Mouse (Mus musculus): ENCODE results near the gene Cd164. TPM values are rescaled to one million over a fixed set of nuclear protein-coding genes. Genes with fewer than 3 reads are reported as not detected.

The Cd164 gene
- polyA plus RNA-seq, 1 experiment from 2014 or later: 138 TPM

- 56% methylated on average over 4 of the region's 4 CpGs for WGBS
- Histone ChIP-seq H3K4me2 (ENCODE audit: low read depth, low read length, severe bottlenecking) (no peak overlapping the region), H3K4me1 (replicated peaks; ENCODE audit: control insufficient read depth, insufficient read depth, low read length) (no peaks in the 10 kb centered on the region)
These were observed 18.2 kb downstream of the Cd164 start for GRCm38 (mm10) chr10:41537226-41537982.

GRCm38 (mm10) chr10:41537983-41538330 is 18.7 kb downstream of the Cd164 start:
- peaks cover 5% of the 10 kb centered on the region for H3K36me3 ChIP-seq (ENCODE audit: control insufficient read depth, insufficient read depth, low read length)
- WGBS: 95% methylated on average over 3 of the region's 3 CpGs
- no peak for DNase-seq (ENCODE audit: low spot score)
- no peak overlapping the region for H3K9ac ChIP-seq (ENCODE audit: low read length)
- ATAC-seq (replicated peaks; ENCODE audit: low FRiP score): no peak
- no peak overlapping the region for H3K4me3 ChIP-seq (ENCODE audit: low read depth, low read length)
- no peaks in the 10 kb centered on the region for H3K27me3 ChIP-seq (ENCODE audit: control insufficient read depth, insufficient read depth, low read length)
- no peaks in the 10 kb centered on the region for H3K9me3 ChIP-seq (ENCODE audit: control insufficient read depth, low read length)
- H3K4me1 ChIP-seq (replicated peaks; ENCODE audit: control insufficient read depth, insufficient read depth, low read length): no peaks in the 10 kb centered on the region
- no peak overlapping the region for H3K27ac ChIP-seq (ENCODE audit: low read depth, low read length)
- no peak overlapping the region for H3K4me2 ChIP-seq (ENCODE audit: low read depth, low read length, severe bottlenecking)

More at GRCm38 (mm10) chr10:41537226-41537982, 18.2 kb downstream of the Cd164 start:
- Histone ChIP-seq H3K9ac (ENCODE audit: low read length) (no peak overlapping the region), H3K9me3 (ENCODE audit: control insufficient read depth, low read length) (no peaks in the 10 kb centered on the region), H3K36me3 (ENCODE audit: control insufficient read depth, insufficient read depth, low read length) (peaks cover 5% of the 10 kb centered on the region), H3K27ac (ENCODE audit: low read depth, low read length) (no peak overlapping the region), H3K4me3 (ENCODE audit: low read depth, low read length) (no peak overlapping the region), H3K27me3 (ENCODE audit: control insufficient read depth, insufficient read depth, low read length) (no peaks in the 10 kb centered on the region)
- ATAC-seq (replicated peaks; ENCODE audit: low FRiP score): no peak
- DNase-seq (ENCODE audit: low spot score): no peak

GRCm38 (mm10) chr10:41538986-41539385 is 19.8 kb downstream of the Cd164 start:
- Histone ChIP-seq H3K27ac (ENCODE audit: low read depth, low read length) (no peak overlapping the region), H3K9ac (ENCODE audit: low read length) (no peak overlapping the region), H3K27me3 (ENCODE audit: control insufficient read depth, insufficient read depth, low read length) (no peaks in the 10 kb centered on the region), H3K4me1 (replicated peaks; ENCODE audit: control insufficient read depth, insufficient read depth, low read length) (no peaks in the 10 kb centered on the region), H3K4me3 (ENCODE audit: low read depth, low read length) (no peak overlapping the region), H3K4me2 (ENCODE audit: low read depth, low read length, severe bottlenecking) (no peak overlapping the region), H3K9me3 (ENCODE audit: control insufficient read depth, low read length) (no peaks in the 10 kb centered on the region), H3K36me3 (ENCODE audit: control insufficient read depth, insufficient read depth, low read length) (peaks cover 5% of the 10 kb centered on the region)
- WGBS: 86% methylated on average over 4 of the region's 4 CpGs
- no peak for ATAC-seq (replicated peaks; ENCODE audit: low FRiP score)
- no peak for DNase-seq (ENCODE audit: low spot score)

GRCm38 (mm10) chr10:41542057-41542456 is 22.8 kb downstream of the Cd164 start:
- Histone ChIP-seq H3K9me3 (ENCODE audit: control insufficient read depth, low read length) (no peaks in the 10 kb centered on the region), H3K36me3 (ENCODE audit: control insufficient read depth, insufficient read depth, low read length) (no peaks in the 10 kb centered on the region; the same call in 1 of the 2 replicates), H3K4me1 (replicated peaks; ENCODE audit: control insufficient read depth, insufficient read depth, low read length) (peaks cover 4% of the 10 kb centered on the region; the same call in 1 of the 2 replicates), H3K9ac (ENCODE audit: low read length) (no peak overlapping the region), H3K4me3 (ENCODE audit: low read depth, low read length) (no peak overlapping the region), H3K27ac (ENCODE audit: low read depth, low read length) (no peak overlapping the region), H3K4me2 (ENCODE audit: low read depth, low read length, severe bottlenecking) (no peak overlapping the region), H3K27me3 (ENCODE audit: control insufficient read depth, insufficient read depth, low read length) (no peaks in the 10 kb centered on the region)
- ATAC-seq (replicated peaks; ENCODE audit: low FRiP score): no peak
- DNase-seq (ENCODE audit: low spot score): no peak
- WGBS: 97% methylated on average over 6 of the region's 6 CpGs

- Histone ChIP-seq H3K4me1 (replicated peaks; ENCODE audit: control insufficient read depth, insufficient read depth, low read length) (peaks cover 4% of the 10 kb centered on the region; the same call in 1 of the 2 replicates), H3K9ac (ENCODE audit: low read length) (no peak overlapping the region), H3K36me3 (ENCODE audit: control insufficient read depth, insufficient read depth, low read length) (no peaks in the 10 kb centered on the region), H3K4me2 (ENCODE audit: low read depth, low read length, severe bottlenecking) (no peak overlapping the region), H3K27me3 (ENCODE audit: control insufficient read depth, insufficient read depth, low read length) (no peaks in the 10 kb centered on the region), H3K9me3 (ENCODE audit: control insufficient read depth, low read length) (no peaks in the 10 kb centered on the region), H3K27ac (ENCODE audit: low read depth, low read length) (no peak overlapping the region), H3K4me3 (ENCODE audit: low read depth, low read length) (no peak overlapping the region)
- ATAC-seq (replicated peaks; ENCODE audit: low FRiP score) (no peak), DNase-seq (ENCODE audit: low spot score) (no peak)
- WGBS: 85% methylated on average over 4 of the region's 4 CpGs
These were observed 24.2 kb downstream of the Cd164 start for GRCm38 (mm10) chr10:41543439-41543838.

GRCm38 (mm10) chr10:41543844-41544243 is 24.6 kb downstream of the Cd164 start:
- ATAC-seq (replicated peaks; ENCODE audit: low FRiP score): no peak
- no peak for DNase-seq (ENCODE audit: low spot score)
- H3K4me2 ChIP-seq (ENCODE audit: low read depth, low read length, severe bottlenecking): no peak overlapping the region
- no peaks in the 10 kb centered on the region for H3K27me3 ChIP-seq (ENCODE audit: control insufficient read depth, insufficient read depth, low read length)
- H3K36me3 ChIP-seq (ENCODE audit: control insufficient read depth, insufficient read depth, low read length): no peaks in the 10 kb centered on the region
- H3K4me3 ChIP-seq (ENCODE audit: low read depth, low read length): no peak overlapping the region
- peaks cover 4% of the 10 kb centered on the region; the same call in 1 of the 2 replicates for H3K4me1 ChIP-seq (replicated peaks; ENCODE audit: control insufficient read depth, insufficient read depth, low read length)
- H3K9me3 ChIP-seq (ENCODE audit: control insufficient read depth, low read length): no peaks in the 10 kb centered on the region
- WGBS: 75% methylated on average over 2 of the region's 2 CpGs
- H3K27ac ChIP-seq (ENCODE audit: low read depth, low read length): no peak overlapping the region
- no peak overlapping the region for H3K9ac ChIP-seq (ENCODE audit: low read length)

GRCm38 (mm10) chr10:41544481-41545190 is 25.4 kb downstream of the Cd164 start:
- WGBS: 3% methylated on average over 7 of the region's 7 CpGs
- H3K9ac ChIP-seq (ENCODE audit: low read length): no peak overlapping the region
- no peak overlapping the region for H3K4me3 ChIP-seq (ENCODE audit: low read depth, low read length)
- DNase-seq (ENCODE audit: low spot score): no peak
- H3K27me3 ChIP-seq (ENCODE audit: control insufficient read depth, insufficient read depth, low read length): no peaks in the 10 kb centered on the region
- H3K27ac ChIP-seq (ENCODE audit: low read depth, low read length): no peak overlapping the region
- peaks cover 4% of the 10 kb centered on the region; the same call in 1 of the 2 replicates for H3K9me3 ChIP-seq (ENCODE audit: control insufficient read depth, low read length)
- H3K36me3 ChIP-seq (ENCODE audit: control insufficient read depth, insufficient read depth, low read length): no peaks in the 10 kb centered on the region
- H3K4me2 ChIP-seq (ENCODE audit: low read depth, low read length, severe bottlenecking): no peak overlapping the region
- no peak for ATAC-seq (replicated peaks; ENCODE audit: low FRiP score)
- peaks cover 4% of the 10 kb centered on the region; the same call in 1 of the 2 replicates for H3K4me1 ChIP-seq (replicated peaks; ENCODE audit: control insufficient read depth, insufficient read depth, low read length)

GRCm38 (mm10) chr10:41545224-41545755 is 26.1 kb downstream of the Cd164 start:
- WGBS: 58% methylated on average over 7 of the region's 7 CpGs
- Histone ChIP-seq H3K4me3 (ENCODE audit: low read depth, low read length) (no peak overlapping the region), H3K9me3 (ENCODE audit: control insufficient read depth, low read length) (peaks cover 4% of the 10 kb centered on the region; the same call in 1 of the 2 replicates), H3K27me3 (ENCODE audit: control insufficient read depth, insufficient read depth, low read length) (no peaks in the 10 kb centered on the region), H3K4me2 (ENCODE audit: low read depth, low read length, severe bottlenecking) (no peak overlapping the region), H3K4me1 (replicated peaks; ENCODE audit: control insufficient read depth, insufficient read depth, low read length) (peaks cover 4% of the 10 kb centered on the region; the same call in 1 of the 2 replicates), H3K27ac (ENCODE audit: low read depth, low read length) (no peak overlapping the region), H3K9ac (ENCODE audit: low read length) (no peak overlapping the region), H3K36me3 (ENCODE audit: control insufficient read depth, insufficient read depth, low read length) (no peaks in the 10 kb centered on the region)
- ATAC-seq (replicated peaks; ENCODE audit: low FRiP score): no peak
- DNase-seq (ENCODE audit: low spot score): no peak
